Mouse (Mus musculus) retina, embryonic 14.5 days (tissue): ENCODE measurements at regions not wholly inside any gene's neighbourhood (a gene's known extent, or its start where the extent isn't known, plus 50 kb on each side); places are given as distances from the start of the nearest gene placed in this dataset.

Source experiments
- DNase-seq: peaks from one replicate; pipeline ENCODE4 v3.0.0-alpha.2; 2015; ENCODE audit warnings: low spot score

DNA sequence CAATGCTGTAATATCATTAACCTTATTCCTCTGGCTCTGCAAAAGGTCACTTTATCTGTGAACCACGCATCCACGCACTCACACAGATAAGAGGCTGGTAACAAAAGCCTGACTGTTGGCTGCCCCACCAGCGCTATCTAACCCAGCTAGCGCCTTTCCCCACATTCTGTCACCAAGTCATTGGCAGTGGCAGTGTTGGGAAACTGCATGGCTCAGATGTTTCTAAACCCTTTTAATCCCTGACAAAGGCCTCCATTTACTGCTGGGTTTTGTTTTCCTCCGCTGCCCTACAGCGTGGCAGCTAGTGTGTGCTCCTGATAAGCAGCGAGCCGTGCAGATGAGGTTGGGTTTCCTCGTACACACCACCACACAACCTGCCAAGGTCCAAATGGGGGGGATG is 55.7 kb downstream of the Id4 start:
- peak; percentile 50 for DNase-seq

DNA sequence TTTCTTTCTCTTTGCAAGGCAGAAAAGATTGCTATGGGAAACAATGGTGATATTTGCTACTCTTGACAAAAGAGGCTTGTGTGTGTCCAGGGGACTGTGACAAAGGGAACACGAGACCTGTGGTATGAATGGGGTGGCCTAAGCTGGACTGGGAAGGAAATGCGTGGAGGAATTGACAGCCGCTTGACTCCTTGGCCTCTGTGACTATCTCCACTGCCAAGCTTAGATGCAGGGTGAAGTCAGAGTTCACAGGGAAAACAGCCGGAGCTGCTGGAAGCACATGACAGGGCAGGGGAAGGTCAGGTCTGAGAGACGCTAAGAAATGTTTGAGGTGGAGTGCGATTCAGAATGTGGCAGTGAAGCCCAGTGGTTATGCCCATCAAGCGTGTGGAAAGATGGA is 56.4 kb downstream of the Id4 start:
- peak; percentile 11 for DNase-seq

DNA sequence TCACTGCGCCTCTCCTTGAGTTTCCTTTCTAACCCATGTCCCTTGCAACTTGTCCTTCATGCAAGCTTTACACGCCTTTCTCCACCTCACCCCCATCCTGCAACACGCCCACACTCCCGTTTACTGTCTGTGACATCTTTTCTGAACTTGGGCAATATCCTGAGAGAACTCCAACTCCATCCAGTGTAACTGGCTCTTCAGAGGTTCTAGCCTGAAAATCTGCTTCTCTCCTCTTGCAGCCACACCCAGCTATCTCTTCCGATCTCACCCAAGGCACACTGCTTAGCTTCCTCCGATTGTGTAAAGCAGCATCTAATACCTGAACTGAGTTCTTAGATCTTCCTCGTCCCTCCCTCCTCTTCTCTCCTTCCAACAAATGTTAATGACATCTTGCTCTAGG is 58.0 kb downstream of the Id4 start:
- DNase-seq = no peak

DNA sequence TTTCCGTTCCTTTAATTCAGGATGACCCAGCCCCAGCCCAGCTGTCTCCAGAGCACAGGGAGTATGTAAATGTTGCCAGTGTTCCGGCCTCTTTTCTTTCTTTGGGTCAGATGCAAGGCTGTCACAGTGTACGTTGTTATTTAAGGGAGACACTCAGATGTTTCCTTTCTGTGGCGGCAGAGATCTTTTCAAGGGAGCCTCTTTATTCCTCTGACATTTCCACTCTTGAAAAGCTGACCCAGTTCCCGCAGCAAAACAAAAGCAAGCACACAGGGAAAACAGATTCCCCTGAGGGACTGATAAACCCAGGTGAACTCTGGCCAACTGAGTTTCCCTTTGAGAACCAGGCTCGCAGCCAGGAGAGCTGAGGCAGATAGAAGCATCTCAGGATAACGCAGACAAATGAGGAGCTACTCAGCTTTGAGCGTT is 63.3 kb downstream of the Id4 start:
- DNase-seq = peak; percentile 51

DNA sequence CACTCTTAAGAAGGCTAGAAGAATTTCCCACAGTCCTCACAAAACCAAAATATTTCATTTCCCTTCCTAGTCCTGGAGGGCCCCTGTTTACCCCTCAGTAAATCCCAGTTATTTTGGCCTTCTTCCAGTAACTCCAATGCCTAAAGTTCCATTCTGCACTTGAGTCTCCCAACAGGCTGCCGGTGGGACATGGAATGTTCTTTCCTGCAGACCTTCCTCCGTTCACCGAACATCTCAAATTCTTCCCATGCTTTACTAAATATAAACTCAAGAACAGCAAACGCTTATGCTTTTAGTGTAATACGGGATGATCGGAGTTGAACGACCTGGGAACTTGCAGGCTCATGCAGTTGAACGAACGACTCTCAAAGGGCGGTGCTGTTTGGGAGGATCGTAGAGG is 69.6 kb downstream of the Id4 start:
- DNase-seq = no peak

DNA sequence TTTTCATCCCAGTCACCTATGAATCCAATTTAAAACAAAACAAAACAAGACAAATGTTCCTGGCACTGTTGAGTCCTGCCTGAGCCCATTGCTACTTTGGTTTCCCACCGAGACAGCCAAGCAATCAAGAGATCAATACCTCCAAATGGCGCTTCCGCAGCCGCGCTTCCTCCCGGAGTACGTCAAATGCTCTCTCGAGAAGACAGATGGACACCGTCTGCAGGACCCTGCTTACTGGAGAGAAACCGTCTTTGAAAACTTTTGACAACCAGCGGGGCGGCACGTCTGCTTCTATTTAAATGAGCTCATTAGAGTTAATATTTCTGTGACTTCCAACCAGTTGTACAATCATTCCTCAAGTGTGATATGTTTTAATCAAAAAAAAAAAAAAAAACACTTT is 75.1 kb downstream of the Id4 start:
- DNase-seq = no peak

DNA sequence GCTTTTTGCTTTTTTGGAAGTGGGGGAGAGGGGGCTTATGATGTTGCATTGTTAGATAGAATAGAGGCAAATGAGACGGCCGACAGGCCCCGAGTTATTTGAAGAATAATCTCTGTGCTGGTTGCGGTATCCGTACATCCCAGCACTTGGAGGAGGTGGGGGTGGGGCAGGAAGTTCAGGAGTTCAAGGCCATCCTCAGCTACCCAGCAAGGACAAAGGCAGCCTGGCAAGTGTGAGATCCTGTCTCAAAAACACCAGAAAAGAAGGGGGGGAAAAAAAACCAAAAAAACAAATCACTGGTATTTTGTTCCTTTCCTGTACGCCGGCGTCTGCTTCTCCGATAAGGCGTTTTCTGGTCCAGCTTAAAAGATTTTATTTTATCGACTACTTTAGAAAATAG is 75.6 kb downstream of the Id4 start:
- no peak for DNase-seq

DNA sequence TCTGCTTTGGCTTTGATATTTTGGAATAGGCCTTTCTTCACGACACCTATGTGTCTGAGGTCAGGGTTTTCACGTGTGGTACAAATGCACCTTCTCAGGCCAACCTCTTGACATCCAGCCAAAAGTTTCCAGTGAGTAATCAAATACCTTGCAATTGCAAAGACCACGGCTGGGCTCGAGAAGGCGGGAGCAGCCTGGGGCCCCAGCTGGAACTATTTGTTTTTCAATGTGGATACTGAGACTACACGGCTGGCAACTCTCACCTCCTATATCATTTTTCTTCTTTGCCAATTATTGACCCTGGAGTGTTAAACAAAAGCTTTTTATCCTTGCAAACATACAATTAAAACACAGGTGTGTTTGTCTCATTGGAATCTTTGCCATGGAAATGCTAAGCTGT is 77.5 kb downstream of the Id4 start:
- no peak for DNase-seq

DNA sequence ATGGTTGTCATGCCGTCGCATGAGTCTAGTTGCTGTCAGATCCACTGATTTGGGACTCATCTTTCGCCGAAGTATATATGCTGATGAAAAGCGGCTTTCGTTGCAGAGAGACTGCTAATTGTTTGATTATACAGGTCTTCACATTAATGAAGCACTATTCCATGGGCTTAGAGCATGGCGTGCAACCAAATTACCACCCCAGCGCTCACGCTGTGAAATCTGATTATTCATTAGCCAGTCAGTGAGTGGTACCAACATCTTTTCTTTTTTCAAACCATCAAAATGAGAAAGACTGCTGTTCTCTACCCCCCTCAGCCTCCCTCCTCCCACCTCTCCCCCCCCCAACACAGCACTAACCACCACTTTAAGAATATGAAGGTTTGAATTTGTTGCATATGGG is 89.1 kb downstream of the Id4 start:
- DNase-seq = no peak

DNA sequence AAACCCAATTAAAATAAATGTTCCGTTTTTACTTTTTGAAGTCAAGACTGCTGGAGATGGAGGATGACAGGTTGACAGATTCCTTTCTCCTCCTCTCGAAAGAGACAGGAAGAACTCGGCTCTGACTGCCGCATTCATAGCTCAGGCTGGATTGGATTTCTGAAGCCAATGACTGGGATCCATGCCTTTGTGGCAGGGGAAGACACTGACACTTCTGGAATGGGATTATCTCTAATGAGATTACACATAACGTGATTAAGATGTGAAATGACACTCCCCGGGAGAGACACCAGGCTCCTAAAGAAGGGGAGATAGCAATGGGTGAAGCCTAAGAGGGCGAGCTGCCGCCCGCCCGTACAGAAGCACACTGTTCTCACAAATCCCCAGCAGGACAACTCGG is 89.9 kb downstream of the Id4 start:
- DNase-seq = peak; percentile 46

DNA sequence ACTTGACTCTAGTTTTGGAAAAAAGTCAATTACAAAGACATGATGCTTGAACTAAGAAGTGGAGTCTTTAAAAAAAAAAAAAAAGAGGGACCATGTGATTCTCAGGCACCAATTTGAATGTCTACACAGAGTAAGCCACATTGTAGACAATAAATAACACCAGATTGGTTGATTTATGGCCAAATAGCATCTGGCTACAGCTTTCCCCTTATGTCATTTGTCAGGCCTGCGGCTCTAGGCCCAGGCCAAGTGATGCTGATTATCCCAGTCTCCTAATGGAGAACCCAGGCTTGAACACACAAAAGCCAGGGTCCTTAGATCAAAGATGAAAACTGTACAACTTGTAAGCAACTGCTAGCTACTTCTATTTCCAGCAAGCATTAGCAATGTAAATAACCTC is 96.1 kb downstream of the Id4 start:
- DNase-seq = no peak

DNA sequence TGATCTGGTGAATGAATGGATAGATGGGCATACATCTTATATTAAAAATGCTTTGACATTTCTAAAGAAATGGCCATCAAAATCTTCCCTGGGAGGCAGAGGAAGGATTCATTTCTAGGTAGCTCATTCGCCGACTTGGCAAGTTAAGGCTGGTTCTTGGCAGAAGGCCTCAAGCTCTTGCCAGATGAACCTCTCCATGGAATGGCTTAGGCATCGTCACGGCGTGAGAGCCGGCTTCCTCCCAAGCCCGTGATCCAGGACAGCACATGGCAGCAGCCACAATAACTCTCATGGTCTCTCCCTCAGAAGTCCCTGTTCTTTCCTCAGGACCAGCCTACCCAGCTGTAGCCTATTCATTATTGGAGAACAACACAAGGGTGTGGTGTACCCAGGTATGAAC is 96.6 kb downstream of the Id4 start:
- no peak for DNase-seq

DNA sequence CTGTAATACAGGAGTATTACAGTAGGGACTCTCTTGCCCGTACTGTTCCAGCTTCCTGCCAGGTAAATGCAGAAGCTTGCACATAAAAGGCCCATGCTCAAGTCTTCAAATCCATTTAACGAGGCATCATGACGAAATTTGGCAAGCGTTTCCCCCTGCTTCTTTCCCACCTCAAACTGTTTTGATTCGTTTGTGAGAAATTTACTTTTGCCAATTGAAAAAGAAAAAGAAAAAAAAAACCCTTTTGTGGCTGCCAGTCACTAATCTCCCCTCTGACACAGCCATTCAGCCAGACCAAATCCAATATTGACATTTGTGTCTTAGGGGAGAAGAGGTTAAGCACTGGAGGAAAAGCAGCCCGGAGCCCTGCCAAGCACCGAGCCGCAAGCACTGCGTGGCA is 110.0 kb downstream of the Id4 start:
- no peak for DNase-seq

DNA sequence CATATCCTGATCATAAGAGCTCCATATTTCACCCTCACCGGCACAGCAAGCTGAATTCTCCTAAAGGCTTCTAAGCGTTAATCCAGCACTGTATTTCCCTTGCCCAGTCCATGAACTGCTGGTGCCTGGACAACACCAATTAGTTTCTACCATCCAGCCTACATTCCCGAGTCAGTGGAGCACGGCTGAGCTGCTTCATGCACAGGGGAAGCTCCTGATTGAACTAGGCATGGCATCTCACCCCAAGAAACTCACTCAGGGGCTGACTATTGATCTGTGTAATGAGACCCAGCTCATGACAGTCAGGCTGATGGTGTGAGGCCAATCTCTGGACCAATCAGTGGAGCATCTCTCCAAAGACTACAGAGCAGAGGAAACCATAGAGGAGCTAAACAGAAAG is 115.4 kb downstream of the Id4 start:
- peak; percentile 45 for DNase-seq

DNA sequence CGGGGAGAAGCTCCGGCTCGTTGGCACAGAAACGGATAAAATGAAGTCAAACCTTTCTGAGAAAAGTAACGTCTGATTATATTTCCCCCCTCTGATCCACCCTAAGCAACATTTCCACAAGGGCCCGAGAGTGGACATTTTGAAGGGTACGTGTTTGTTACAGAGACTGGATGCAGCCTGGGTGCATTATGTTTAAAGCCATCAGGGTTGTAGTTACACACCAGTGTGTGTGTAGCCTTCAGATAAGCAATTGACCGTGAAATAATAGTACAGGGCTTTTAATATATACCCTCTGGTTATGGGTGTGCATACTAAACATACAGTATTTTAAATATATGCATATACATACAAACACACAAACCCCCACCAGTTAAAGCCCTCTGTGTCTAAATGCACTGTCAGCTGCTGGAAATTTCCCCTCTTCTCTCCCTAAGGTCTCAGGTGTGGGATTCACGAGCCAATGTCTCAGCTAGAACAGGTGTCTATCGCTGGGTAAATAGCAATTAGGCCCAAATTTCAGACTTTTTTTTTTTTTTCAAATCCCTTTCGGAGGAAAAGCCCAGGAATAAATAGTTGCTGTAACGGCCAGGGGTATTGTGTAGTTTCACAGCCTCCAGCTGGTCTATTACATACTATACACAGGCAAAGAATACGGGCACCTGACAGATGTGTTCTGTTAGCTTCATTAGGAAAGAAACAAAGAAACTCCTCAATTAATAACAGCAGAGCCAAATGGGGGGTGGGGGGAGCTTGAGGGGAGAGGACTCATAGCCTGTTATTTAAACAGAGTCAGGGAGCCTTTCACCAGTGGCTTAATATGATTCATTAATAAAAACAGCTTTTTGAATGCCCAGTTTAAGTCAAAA is 122.8 kb downstream of the Id4 start:
- DNase-seq = peak; percentile 59

DNA sequence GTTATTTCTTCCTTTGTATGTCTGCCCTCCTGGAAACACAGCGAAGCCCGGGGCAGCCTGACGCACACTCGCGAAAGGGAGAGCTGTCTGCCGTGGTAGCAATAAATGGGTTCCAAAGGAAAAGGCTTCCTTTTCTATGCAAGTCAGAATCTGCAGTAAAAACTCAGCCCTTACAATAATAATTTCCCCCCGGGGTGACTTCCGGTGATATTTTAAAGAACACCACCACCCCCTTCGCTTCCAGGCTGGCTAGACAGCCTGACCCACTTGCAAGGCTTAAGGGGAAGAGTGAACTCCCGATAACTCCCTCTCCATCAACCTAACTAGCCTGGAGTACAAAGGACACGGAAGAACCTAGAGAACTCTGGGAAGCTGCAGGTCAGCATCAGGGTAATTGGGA is 123.9 kb downstream of the Id4 start:
- peak; percentile 36 for DNase-seq

DNA sequence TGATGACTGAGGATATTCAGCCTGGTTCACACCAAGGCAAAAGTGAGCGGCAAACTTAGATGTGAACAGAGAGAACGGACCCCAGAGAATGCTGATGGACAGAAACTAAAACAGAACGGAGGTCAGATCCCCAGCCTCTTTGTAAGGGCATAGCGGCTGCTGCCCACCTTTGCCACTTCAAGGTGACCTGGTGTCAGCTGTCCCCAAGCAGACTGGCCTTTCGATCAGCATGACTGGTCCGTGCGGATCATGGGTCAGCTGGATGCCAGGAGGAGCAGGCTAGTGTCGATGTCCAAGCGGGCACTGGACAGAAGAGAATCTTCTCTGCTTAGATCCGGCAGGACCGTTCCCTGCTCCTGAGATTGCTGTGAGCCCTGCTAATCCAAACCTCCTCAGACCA is 122.1 kb downstream of the Zfp169 start:
- no peak for DNase-seq

DNA sequence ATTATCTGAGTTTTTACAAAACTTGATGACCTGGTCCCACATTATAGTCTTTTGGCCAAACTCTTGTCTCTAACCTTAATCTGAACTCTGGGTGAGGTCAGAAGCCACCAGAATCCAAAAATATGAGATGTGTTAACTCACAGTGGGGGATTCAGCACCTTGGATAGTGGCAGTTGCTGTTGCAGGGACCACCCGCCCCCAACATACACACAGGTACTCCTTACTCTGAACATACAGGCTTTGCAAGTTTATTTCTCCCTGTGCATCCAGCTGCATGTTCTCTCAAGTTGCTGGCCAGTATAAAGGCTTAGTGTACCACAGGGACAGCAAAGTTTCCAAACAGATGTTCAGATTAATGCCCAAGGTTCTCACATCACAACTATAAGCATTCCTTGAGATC is 115.5 kb downstream of the Zfp169 start:
- DNase-seq = peak; percentile 31

DNA sequence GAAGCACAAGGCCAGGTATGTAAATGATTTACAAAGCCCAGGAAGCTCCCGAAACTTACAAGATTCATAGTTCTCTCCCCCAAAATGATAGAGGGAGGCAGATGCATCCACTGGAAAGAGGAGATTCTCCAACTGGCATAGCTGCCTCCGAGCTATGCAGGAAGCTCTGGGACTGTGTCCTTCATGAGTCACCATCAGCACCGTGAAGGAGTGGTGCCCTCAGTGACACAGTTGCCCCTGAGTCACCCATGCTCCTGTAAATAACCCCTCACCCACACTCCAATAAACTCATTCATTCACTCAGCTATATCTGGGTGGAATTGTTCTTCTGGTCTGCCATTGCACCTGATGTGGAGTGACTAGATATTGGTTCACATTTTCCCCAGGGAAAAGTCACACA is 114.6 kb downstream of the Zfp169 start:
- DNase-seq = no peak

DNA sequence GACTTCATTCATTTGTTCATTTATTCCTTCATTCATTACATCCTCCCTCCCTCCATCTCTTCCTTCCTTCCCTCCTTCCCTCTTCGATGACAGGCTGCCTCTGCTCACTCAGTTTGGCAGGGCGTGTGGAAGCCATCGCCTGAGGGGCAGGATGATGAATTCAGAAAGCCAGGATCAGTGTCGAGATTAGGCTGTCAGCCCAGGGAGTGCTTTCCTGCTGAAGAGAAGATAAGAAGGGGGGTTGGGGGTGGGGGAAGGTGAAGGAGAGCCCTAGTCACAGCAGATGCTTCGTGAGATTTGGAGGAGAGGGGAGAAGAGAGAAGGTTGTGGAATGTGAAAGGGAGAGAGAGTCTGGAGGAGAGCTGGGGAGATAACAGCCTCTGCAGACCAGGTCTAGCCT is 110.9 kb downstream of the Zfp169 start:
- no peak for DNase-seq

DNA sequence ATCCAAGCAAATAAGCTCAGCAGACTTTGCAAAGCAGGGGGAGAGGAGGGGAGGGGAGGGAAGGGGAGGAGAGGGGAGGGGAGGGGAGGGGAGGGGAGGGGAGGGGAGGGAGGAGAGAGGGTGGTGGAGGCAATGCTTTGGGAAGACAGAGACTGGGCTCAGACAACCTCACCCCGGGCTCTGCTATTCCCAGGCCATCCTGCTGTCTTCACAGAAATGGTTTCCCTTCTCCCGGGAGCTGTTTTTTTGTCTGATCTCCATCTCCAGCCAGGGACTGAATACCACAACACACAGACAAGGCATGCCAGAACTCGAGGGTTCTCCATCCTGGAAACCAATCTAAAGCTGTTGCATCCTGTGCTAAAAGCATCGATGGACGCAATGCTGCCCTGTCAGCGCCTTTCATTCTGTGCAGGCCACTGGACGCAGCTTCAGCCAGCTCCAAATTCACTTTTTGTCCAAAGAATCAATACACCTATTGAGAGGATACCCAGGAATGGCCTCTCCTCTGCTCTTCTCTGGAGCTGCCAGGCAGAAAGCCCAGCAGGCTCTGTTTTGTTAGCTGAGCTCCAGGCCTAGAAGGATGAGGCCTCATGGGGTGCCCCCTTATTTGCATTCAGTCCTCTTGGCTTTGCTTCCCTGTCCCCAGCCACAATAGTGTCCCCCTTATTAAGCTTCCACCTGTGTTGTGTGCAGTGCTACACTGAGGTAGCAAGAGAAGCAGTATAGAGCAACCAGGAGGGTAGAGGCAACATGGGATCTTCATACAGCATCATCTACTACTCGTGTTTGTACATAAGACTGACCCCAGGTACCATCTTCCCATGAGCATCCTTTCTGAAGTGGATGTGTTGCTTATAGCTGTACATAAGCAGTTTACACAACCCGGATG is 90.6 kb downstream of the Zfp169 start:
- DNase-seq = no peak

DNA sequence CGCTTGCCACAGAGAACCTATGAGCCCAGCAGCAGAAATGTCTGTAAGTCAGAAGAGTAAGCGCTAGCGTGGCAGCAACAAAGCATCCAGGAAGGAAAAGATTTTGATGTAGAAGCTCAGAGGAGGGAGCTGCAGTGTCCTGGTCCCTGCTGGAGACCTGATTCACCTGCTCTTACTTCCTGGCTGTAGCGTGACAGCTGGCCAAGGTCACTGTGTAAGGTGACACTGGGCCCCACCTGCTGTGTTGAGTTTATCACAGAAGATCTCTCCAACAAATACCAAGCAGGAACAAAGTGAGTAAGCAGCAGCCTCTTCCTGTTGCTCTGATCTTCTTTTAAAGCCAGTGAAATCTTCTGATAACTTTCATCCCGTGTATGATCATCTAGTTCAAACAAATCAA is 86.4 kb downstream of the Zfp169 start:
- no peak for DNase-seq

DNA sequence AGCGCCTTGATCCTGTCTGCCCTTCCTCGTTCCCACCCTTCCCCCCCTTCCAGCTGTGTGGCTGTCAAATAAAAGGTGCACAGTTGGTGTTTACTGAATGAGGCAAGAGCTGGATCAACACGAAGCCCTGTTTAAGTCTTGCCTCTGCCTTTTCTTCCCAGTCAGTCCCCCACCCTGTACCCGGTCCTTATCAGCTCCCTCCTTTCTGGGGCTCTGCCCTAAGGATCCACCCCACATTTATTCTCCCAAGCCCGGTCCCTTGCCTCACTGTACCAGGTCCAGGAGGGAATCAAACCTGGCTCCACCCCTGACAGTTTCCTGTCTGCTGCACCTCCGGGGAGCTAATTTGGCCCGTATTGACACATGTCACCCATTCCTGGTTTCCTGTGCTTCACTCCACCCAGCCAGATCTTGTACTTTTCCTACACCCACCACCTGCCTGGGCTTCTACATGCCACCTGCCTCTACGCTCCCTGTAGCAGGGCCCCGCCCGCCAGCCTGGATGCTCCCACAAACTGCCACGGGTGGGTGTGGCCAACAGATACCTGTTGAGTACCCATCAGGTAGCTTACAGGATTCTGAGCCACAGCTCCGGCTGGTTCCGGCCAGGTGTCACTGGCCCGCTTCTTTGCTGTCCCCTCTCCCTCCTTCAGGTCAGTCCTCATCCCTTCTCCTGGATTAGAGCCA is 76.4 kb downstream of the Zfp169 start:
- no peak for DNase-seq
